Mouse (Mus musculus): Measurements from ENCODE around the gene Hydin.

- TF ChIP-seq CTCF (IDR thresholded peaks at IDR 0.05; ENCODE audit: low read depth) (no peak), EP300 (IDR thresholded peaks at IDR 0.05; ENCODE audit: low read depth) (no peak)
Measured at GRCm38 (mm10) chr8:110630571-110631071, 363.8 kb downstream of the Hydin start.

All from liver, postnatal 0 days (tissue).